Comparison of ENCODE assay signal across 9 mouse cellular contexts in genomic region chr1:190948846-190949245, GRCm38 (mm10). TPM values are rescaled to one million over a fixed set of nuclear protein-coding genes. Genes with fewer than 3 reads are reported as not detected.
A peak's percentile ranks its signal among the peaks of the same experiment; 100 is the strongest.
DNase-seq lines count a peak whose midpoint lies in the region; TF ChIP-seq lines count a peak whose summit lies in the region.
"Had no signal": no experiment of that assay in that cellular context is flagged by ENCODE, and none has a peak within 500 bp of the region (broad histone marks: within the 10 kb centered on the region; RNA-seq: fewer than 3 reads in every experiment).

No protein-coding gene starts in this region.

- TF ChIP-seq CTCF in brain, embryonic 14.5 days (IDR thresholded peaks at IDR 0.05; ENCODE audit: borderline replicate concordance, extremely low read depth, insufficient read depth, insufficient read length), result no peak

- TF ChIP-seq POLR2A in brain, embryonic 14.5 days (IDR thresholded peaks at IDR 0.05; ENCODE audit: borderline replicate concordance, extremely low read depth, insufficient read depth, insufficient read length, poor library complexity, severe bottlenecking), result no peak

- DNase-seq in left cerebral cortex, postnatal 4 days, result peak; percentile 77
- DNase-seq in left cerebral cortex, postnatal 10 days (ENCODE audit: extremely low spot score in 1 of 2, low spot score in 2 of 2), result no peak
- DNase-seq in brain, embryonic 14.5 days (ENCODE audit: low read depth), result peak; percentile 11
- DNase-seq in cerebellum, postnatal 10 days, result peak; percentile 83 to 89
- peak; percentile 24 to 56 for DNase-seq in kidney, postnatal 25 days
- no peak for DNase-seq in spleen, adult 18-20 months
- DNase-seq in heart, adult 18-20 months, result no peak
- DNase-seq: lung, adult 18-20 months; right cerebral cortex, postnatal 14 days had no signal

- intact Hi-C loops in left cerebral cortex, postnatal 4 days (cut with DNase I), result loop anchor here (10.0 kb wide), 1 partner anchor 126 kb away; no protein-coding TSS in a partner anchor
- intact Hi-C loops in left cerebral cortex, postnatal 10 days (cut with DNase I), result no loop called here

RNA-seq across cellular contexts. Expression of gene Angel2, which starts 23.9 kb away (rescaled TPM):
- 10 to 100 TPM; 58.2 to 60.0 TPM for total RNA-seq in left cerebral cortex, postnatal 4 days (2021)
- 10 to 100 TPM; 60.9 to 63.8 TPM for total RNA-seq in left cerebral cortex, postnatal 10 days (2021)
- 51.8 and 63.2 TPM in 2 replicates for polyA plus RNA-seq in brain, embryonic 14.5 days (2012; rRNA removed)
- total RNA-seq in heart, adult 18-20 months (2021), result 10 to 100 TPM; 23.2 to 28.2 TPM

RNA-seq across cellular contexts. Expression of gene Vash2, which starts 30.2 kb away (rescaled TPM):
- 10 to 100 TPM; 63.8 to 72.2 TPM for total RNA-seq in left cerebral cortex, postnatal 4 days (2021)
- total RNA-seq in left cerebral cortex, postnatal 10 days (2021), result 10 to 100 TPM in 1 of 2 experiments, 1 to 10 TPM in 1; 9.9 to 11.9 TPM
- polyA plus RNA-seq in brain, embryonic 14.5 days (2012; rRNA removed), result 48.1 and 66.0 TPM in 2 replicates
- total RNA-seq in heart, adult 18-20 months (2021), result under 1 TPM; 0.20 to 0.33 TPM

RNA-seq across cellular contexts. Expression of gene Rps6kc1, which starts 37.3 kb away (rescaled TPM):
- 10 to 100 TPM; 66.6 to 74.9 TPM for total RNA-seq in left cerebral cortex, postnatal 4 days (2021)
- total RNA-seq in left cerebral cortex, postnatal 10 days (2021), result 10 to 100 TPM; 68.2 to 72.6 TPM
- polyA plus RNA-seq in brain, embryonic 14.5 days (2012; rRNA removed), result 14.2 and 25.2 TPM in 2 replicates
- total RNA-seq in heart, adult 18-20 months (2021), result 10 to 100 TPM; 16.6 to 19.8 TPM

Comparison
In these comparisons a context has a peak if more than half of its experiments do, and no peak if none do; other contexts are left out.
1. DNase-seq: peak in left cerebral cortex, postnatal 4 days (single experiment), brain, embryonic 14.5 days (single experiment), cerebellum, postnatal 10 days (2 of 2) and kidney, postnatal 25 days (2 of 2); none in left cerebral cortex, postnatal 10 days (0 of 2), spleen, adult 18-20 months (0 of 2) and heart, adult 18-20 months (0 of 2).
2. RNA of gene Vash2, which starts 30.2 kb away (total RNA-seq): 63.8 to 72.2 TPM in left cerebral cortex, postnatal 4 days and 9.9 to 11.9 TPM in left cerebral cortex, postnatal 10 days; 0.20 to 0.33 TPM in heart, adult 18-20 months; every median in the first group is over 4 times any median in the second.